Mouse (Mus musculus): ENCODE results near the gene Tmem269. TPM values are rescaled to one million over a fixed set of nuclear protein-coding genes. Genes with fewer than 3 reads are reported as not detected.

Gene Tmem269
- 0.26 and 0.27 TPM in 2 replicates for polyA plus RNA-seq (2015; fragmentation: Nextera tagmentation; extraction: Ambion mirVana)

DNA sequence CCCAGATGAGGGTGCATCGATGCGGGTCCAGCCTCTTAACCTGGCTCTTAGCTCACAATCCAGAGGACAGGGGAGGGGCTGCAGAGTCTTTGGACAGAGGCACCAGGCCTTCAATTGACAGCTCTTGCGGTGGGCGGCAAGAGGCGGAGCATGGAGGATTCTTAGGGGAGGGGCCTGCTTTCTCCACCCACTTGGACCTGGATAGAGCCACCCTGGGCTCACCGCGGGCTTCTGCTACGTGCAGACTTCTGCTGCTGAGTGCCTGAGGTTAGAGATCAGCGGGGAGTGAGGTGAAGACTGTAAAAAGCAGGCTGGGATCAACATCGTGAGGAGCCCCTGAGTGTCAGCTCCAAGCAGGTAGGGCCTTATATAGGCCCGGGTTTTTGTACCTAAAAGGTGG is at the start of gene Tmem269:
Gene Tmem269 (minus strand): TSS at position 49 of the 400 bp plus-strand sequence.
- Histone ChIP-seq H3K27me3 (replicated peaks) (no peaks in the 10 kb centered on the region), H3K4me1 (no peaks in the 10 kb centered on the region), H3K9ac (no peak within 1 kb of the TSS), H3K4me3 (no peak within 1 kb of the TSS), H3K27ac (no peak within 1 kb of the TSS), H3K9me3 (no peaks in the 10 kb centered on the region), H3K36me3 (replicated peaks) (no peaks in the 10 kb centered on the region), H3K4me2 (no peak within 1 kb of the TSS)
- 8% methylated on average over 11 of the region's 11 CpGs for WGBS
- ATAC-seq (replicated peaks) = peak; percentile 16; the same call in 1 of the 2 replicates

GRCm38 (mm10) chr4:119266606-119267005 is 48.6 kb upstream of the Tmem269 start:
- no peak for ATAC-seq (replicated peaks)
- Histone ChIP-seq H3K27ac (no peak overlapping the region), H3K36me3 (replicated peaks) (peaks cover 10% of the 10 kb centered on the region), H3K27me3 (replicated peaks) (no peaks in the 10 kb centered on the region), H3K4me3 (no peak overlapping the region), H3K4me1 (no peaks in the 10 kb centered on the region), H3K9me3 (no peaks in the 10 kb centered on the region), H3K9ac (no peak overlapping the region), H3K4me2 (no peak overlapping the region)
- WGBS = 78% methylated on average over 13 of the region's 13 CpGs

DNA sequence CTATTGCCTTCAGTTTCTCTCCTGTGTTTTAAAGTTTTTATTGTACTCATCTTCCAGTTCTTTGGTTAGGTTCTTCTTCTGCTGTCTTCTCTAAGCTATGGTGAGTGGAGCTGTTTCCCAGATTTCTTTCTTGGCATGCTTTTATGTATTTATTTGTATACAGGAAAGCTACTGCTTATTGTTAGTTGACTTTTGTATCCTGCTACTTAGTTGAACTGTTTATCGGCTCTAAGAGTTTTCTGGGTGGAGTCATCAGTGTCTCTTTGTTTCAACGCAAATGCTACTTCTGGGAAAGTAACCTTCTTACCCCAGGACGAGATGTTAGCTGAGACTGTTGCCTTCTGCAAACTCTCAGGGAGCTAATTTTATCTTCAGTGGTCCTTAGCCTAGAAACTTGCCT is 45.4 kb upstream of the Tmem269 start:
- Histone ChIP-seq H3K27ac (no peak overlapping the region), H3K4me1 (no peaks in the 10 kb centered on the region), H3K9ac (no peak overlapping the region), H3K36me3 (replicated peaks) (no peaks in the 10 kb centered on the region), H3K4me2 (no peak overlapping the region), H3K4me3 (no peak overlapping the region), H3K9me3 (no peaks in the 10 kb centered on the region), H3K27me3 (replicated peaks) (no peaks in the 10 kb centered on the region)
- WGBS = 77% methylated on average over 3 of the region's 3 CpGs
- ATAC-seq (replicated peaks) = no peak

- Histone ChIP-seq H3K36me3 (replicated peaks) (no peaks in the 10 kb centered on the region), H3K27ac (no peak overlapping the region), H3K9ac (no peak overlapping the region), H3K27me3 (replicated peaks) (no peaks in the 10 kb centered on the region), H3K9me3 (no peaks in the 10 kb centered on the region), H3K4me2 (no peak overlapping the region), H3K4me1 (no peaks in the 10 kb centered on the region), H3K4me3 (no peak overlapping the region)
- no peak for ATAC-seq (replicated peaks)
- WGBS = 94% methylated on average over 5 of the region's 5 CpGs
Measured at GRCm38 (mm10) chr4:119262483-119262882, 44.5 kb upstream of the Tmem269 start.

- Histone ChIP-seq H3K9me3 (no peaks in the 10 kb centered on the region), H3K36me3 (replicated peaks) (no peaks in the 10 kb centered on the region), H3K27me3 (replicated peaks) (no peaks in the 10 kb centered on the region), H3K4me1 (no peaks in the 10 kb centered on the region), H3K4me2 (no peak overlapping the region), H3K9ac (no peak overlapping the region), H3K27ac (no peak overlapping the region), H3K4me3 (no peak overlapping the region)
- ATAC-seq (replicated peaks) = no peak
- whole genome bisulfite sequencing = 62% methylated on average over 7 of the region's 7 CpGs
Measured at GRCm38 (mm10) chr4:119261087-119261713, 43.2 kb upstream of the Tmem269 start.

DNA sequence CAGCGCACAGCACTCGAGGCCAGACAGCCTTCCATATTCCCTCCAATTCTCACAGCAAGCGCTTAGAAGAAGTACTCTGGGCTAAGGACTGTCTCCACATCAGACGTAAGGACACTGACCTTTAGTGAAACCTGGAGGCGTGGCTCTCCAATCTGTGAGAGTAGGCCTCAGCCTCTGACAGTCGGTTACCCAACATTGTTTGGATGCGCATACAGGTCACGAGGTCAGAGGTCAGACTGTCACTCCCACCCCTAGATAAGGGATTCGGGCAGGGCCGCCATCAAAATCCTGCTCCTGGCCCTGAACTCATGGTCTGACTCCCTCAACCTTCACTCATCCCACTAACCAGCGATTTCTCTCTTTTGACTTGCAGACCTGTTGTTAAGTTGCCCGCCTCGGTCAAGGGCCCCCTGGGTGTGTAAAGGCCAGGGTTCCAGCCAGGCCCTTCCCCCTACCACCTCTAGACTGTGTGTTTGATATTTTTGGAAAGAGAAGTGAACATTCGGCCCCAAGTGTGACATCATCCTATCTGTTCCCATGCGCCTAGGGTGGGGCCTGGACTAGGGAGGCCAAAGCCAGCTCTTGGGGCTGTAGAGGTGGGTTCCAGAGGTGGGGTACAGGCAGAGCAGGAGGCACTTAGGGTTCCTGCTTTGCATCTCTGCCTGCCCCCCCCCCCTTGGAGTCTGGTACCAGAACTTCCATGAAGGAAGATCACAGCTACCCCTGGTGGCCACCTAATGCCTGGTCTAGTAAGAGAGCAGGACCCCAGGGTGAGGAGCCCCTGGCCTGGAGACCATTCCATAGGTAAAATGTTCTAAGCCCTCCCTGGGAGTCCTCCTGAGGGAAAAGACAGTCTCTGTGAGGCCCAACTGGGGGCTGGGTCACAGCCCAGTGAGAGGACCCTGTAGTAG is 41.6 kb upstream of the Tmem269 start:
- Histone ChIP-seq H3K36me3 (replicated peaks) (no peaks in the 10 kb centered on the region), H3K4me3 (no peak overlapping the region), H3K4me1 (peaks cover under 1% of the 10 kb centered on the region), H3K9me3 (no peaks in the 10 kb centered on the region), H3K27me3 (replicated peaks) (no peaks in the 10 kb centered on the region), H3K4me2 (no peak overlapping the region), H3K9ac (no peak overlapping the region), H3K27ac (no peak overlapping the region)
- ATAC-seq (replicated peaks) = peak; percentile 39; the same call in 1 of the 2 replicates
- 84% methylated on average over 15 of the region's 15 CpGs for WGBS

- no peaks in the 10 kb centered on the region for H3K27me3 ChIP-seq (replicated peaks)
- no peak for ATAC-seq (replicated peaks)
- 84% methylated on average over 6 of the region's 6 CpGs for WGBS
Measured at GRCm38 (mm10) chr4:119257083-119257482, 39.1 kb upstream of the Tmem269 start.

GRCm38 (mm10) chr4:119255351-119255750 is 37.3 kb upstream of the Tmem269 start, which contains the start of gene Cldn19:
Cldn19 (plus strand) TSS chr4:119255414.
- Histone ChIP-seq H3K9ac (no peak within 1 kb of the TSS), H3K4me3 (no peak within 1 kb of the TSS), H3K9me3 (no peaks in the 10 kb centered on the region), H3K4me1 (peaks cover 11% of the 10 kb centered on the region), H3K4me2 (no peak within 1 kb of the TSS), H3K36me3 (replicated peaks) (no peaks in the 10 kb centered on the region), H3K27ac (peak within 1 kb of the TSS; percentile 40), H3K27me3 (replicated peaks) (no peaks in the 10 kb centered on the region)
- no peak for ATAC-seq (replicated peaks)
- WGBS = 76% methylated on average over 12 of the region's 12 CpGs

More at GRCm38 (mm10) chr4:119257083-119257482, 39.1 kb upstream of the Tmem269 start:
- Histone ChIP-seq H3K9ac (no peak overlapping the region), H3K4me3 (no peak overlapping the region), H3K4me2 (no peak overlapping the region), H3K4me1 (peaks cover 11% of the 10 kb centered on the region), H3K36me3 (replicated peaks) (no peaks in the 10 kb centered on the region), H3K27ac (no peak overlapping the region), H3K9me3 (no peaks in the 10 kb centered on the region)

DNA sequence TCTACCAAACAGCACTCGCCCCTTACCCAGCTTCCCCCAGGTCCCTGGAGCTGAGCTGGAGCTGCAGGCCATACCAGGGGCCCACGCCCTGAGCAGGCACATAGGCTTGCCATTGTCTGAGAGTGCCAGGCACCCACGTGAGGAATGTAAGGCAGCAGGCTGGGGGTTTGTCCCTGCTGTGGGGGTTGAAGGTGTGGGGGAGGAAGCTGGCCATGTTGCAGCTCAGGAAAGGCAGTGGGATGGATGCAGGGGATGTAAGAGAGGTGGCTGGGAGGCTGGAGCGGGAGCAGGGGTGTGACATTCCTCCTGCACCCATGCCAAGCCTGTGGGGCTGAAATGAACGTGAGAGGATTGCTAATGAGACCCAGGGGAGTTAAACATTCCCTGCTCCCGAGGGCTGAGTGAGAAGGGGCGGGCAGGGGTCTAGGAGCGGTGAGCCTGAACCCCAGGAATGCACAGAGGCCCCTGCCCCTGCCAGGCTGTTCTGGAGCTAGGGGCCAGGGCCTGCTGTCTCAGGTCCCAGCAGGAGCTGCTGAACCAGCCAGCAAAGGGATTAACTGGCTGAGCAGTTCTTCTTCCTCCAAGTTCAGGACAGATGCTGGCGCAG is 36.1 kb upstream of the Tmem269 start:
- Histone ChIP-seq H3K4me2 (no peak overlapping the region), H3K27ac (peak overlapping the region; percentile 40), H3K27me3 (replicated peaks) (no peaks in the 10 kb centered on the region), H3K4me3 (no peak overlapping the region), H3K36me3 (replicated peaks) (no peaks in the 10 kb centered on the region), H3K9ac (0 out of 2 replicates have a peak overlapping the region, but pooled peaks have one; percentile 16), H3K4me1 (peaks cover 11% of the 10 kb centered on the region), H3K9me3 (no peaks in the 10 kb centered on the region)
- ATAC-seq (replicated peaks) = peak; percentile 69
- 13% methylated on average over 9 of the region's 9 CpGs for WGBS

- no peak overlapping the region for H3K4me3 ChIP-seq
- no peak for ATAC-seq (replicated peaks)
- H3K27me3 ChIP-seq (replicated peaks) = no peaks in the 10 kb centered on the region
- no peak overlapping the region for H3K4me2 ChIP-seq
- no peak overlapping the region for H3K27ac ChIP-seq
- 72% methylated on average over 7 of the region's 7 CpGs for WGBS
- H3K9ac ChIP-seq = no peak overlapping the region
- H3K36me3 ChIP-seq (replicated peaks) = 0 out of 2 replicates have a peak, but pooled peaks cover 4% of the 10 kb centered on the region
- H3K4me1 ChIP-seq = peaks cover 17% of the 10 kb centered on the region
- no peaks in the 10 kb centered on the region for H3K9me3 ChIP-seq
Measured at GRCm38 (mm10) chr4:119252025-119252808, 34.2 kb upstream of the Tmem269 start.

DNA sequence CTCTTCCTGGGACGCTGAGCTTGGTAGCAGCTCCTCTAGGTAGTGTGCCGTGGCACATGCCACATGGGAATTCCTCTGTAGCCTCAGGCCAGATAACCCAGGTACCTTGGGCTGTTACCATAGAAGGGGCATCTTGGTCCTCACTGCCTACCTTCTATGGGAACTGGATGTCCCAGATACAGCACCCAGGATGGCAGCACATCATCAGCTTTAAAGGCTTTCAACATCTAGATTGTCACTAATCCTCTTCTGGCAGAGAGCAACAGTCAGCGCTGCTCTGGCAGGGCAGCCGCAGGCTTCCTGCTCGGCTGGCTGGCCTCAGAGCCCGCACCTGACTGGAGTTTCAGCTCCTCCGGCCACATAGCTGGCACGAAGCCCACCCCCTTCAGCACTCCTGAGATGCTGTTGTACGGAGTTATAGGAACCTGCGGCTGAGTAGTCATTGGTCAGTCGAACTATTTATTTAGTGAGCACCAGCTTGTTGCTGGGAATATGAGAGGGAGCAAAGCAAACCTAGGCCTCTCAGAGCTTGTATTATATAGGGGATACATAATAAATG is 30.5 kb upstream of the Tmem269 start:
- no peak overlapping the region for H3K9ac ChIP-seq
- peak overlapping the region; percentile 32; the same call in 1 of the 2 replicates for H3K27ac ChIP-seq
- H3K4me3 ChIP-seq = no peak overlapping the region
- H3K27me3 ChIP-seq (replicated peaks) = no peaks in the 10 kb centered on the region
- H3K36me3 ChIP-seq (replicated peaks) = peaks cover 7% of the 10 kb centered on the region; the same call in 1 of the 2 replicates
- H3K4me1 ChIP-seq = peaks cover 6% of the 10 kb centered on the region; the same call in 1 of the 2 replicates
- no peak overlapping the region for H3K4me2 ChIP-seq
- ATAC-seq (replicated peaks) = no peak
- no peaks in the 10 kb centered on the region for H3K9me3 ChIP-seq
- 71% methylated on average over 11 of the region's 11 CpGs for WGBS
